Mouse (Mus musculus): Measurements from ENCODE around the gene Rab5if.

DNA sequence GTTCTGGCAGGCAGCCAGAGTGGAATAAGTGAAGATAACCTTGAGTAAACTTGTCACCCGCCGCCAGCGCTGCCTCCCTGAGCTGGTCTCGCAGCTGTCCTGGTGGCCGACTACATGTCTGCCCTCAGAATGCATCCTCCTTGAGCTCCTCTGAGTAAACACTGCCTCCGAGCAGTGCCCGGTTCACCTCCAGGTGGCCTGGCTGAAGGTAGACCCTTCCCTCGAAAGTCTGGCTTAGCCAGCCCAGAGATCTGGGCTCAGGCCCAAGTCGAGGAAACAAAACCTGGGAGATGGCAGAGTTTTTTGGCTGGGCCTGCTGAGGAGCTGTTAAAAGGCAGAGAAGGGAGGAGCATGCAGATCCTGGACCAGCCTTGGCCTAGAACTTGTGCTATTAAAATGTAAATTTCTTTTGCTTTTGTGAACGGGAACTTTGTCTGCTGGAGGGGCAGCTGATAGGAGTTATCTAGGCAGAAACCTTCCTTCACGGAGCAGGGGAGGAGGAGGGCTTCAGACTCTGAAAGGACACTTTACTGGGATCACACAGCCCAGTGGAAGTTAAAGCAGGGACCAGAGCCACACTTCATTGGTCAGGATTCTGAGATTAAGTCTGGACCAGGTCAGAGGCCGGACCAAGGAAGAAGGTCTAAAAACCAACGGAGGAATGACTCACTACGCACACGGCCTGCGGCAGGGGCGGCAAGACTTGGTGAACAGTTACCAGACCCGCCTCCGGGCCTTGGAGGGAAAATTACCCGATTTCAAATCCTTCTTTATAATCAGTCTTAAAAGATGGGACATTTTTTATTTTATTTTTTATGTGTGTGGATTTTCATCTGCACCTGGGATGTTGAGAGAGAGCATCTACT is 20.9 kb upstream of the Rab5if start:
- no peak for TF ChIP-seq POLR2A (IDR thresholded peaks at IDR 0.05; ENCODE audit: low read depth, low read length)
- TF ChIP-seq CTCF (conservative IDR thresholded peaks at IDR 0.05; ENCODE audit: insufficient read depth, insufficient read length, low read depth, low read length): no peak
